Mouse (Mus musculus): ENCODE data around the gene Trub2. TPM values are rescaled to one million over a fixed set of nuclear protein-coding genes. Genes with fewer than 3 reads are reported as not detected.
A peak's percentile ranks its signal among the peaks of the same experiment; 100 is the strongest.

Trub2 gene
- 20.4 and 24.4 TPM in 2 replicates for polyA plus RNA-seq (2014; fragmentation: Nextera tagmentation; extraction: Ambion mirVana)

- Histone ChIP-seq H3K27me3 (replicated peaks; ENCODE audit: control insufficient read depth, insufficient read depth, low read length) (no peaks in the 10 kb centered on the region), H3K9me3 (ENCODE audit: control insufficient read depth, low read length) (no peaks in the 10 kb centered on the region), H3K4me1 (ENCODE audit: control insufficient read depth, insufficient read depth, low read length) (peaks cover 7% of the 10 kb centered on the region), H3K9ac (ENCODE audit: low read depth, low read length) (peak within 1 kb of the TSS; percentile 78), H3K4me2 (ENCODE audit: low read depth, low read length) (peak within 1 kb of the TSS; percentile 79), H3K27ac (replicated peaks; ENCODE audit: low read depth, low read length) (peak within 1 kb of the TSS; percentile 66), H3K36me3 (ENCODE audit: control insufficient read depth, insufficient read depth, low read length) (peaks cover 53% of the 10 kb centered on the region), H3K4me3 (ENCODE audit: low read depth, low read length) (peak within 1 kb of the TSS; percentile 78)
- peak; percentile 92 for DNase-seq (ENCODE audit: low spot score)
- WGBS = under 1% methylated on average over 45 of the region's 45 CpGs
- peak; percentile 94 for ATAC-seq (ENCODE audit: low read depth)
Measured at GRCm38 (mm10) chr2:29787937-29788681, at the start of gene Trub2. TSS of gene Trub2 (minus strand) at chr2:29788502.

GRCm38 (mm10) chr2:29835391-29835899 is 47.1 kb upstream of the Trub2 start:
- H3K9ac ChIP-seq (ENCODE audit: low read depth, low read length) = no peak overlapping the region
- H3K4me3 ChIP-seq (ENCODE audit: low read depth, low read length) = no peak overlapping the region
- H3K36me3 ChIP-seq (ENCODE audit: control insufficient read depth, insufficient read depth, low read length) = peaks cover 52% of the 10 kb centered on the region
- no peak overlapping the region for H3K4me2 ChIP-seq (ENCODE audit: low read depth, low read length)
- no peaks in the 10 kb centered on the region for H3K27me3 ChIP-seq (replicated peaks; ENCODE audit: control insufficient read depth, insufficient read depth, low read length)
- no peaks in the 10 kb centered on the region for H3K4me1 ChIP-seq (ENCODE audit: control insufficient read depth, insufficient read depth, low read length)
- DNase-seq (ENCODE audit: low spot score) (no peak), ATAC-seq (ENCODE audit: low read depth) (no peak)
- H3K27ac ChIP-seq (replicated peaks; ENCODE audit: low read depth, low read length) = no peak overlapping the region
- 39% methylated on average over 2 of the region's 2 CpGs for WGBS
- H3K9me3 ChIP-seq (ENCODE audit: control insufficient read depth, low read length) = no peaks in the 10 kb centered on the region

GRCm38 (mm10) chr2:29833796-29834195 is 45.5 kb upstream of the Trub2 start:
- Histone ChIP-seq H3K9ac (ENCODE audit: low read depth, low read length) (no peak overlapping the region), H3K27me3 (replicated peaks; ENCODE audit: control insufficient read depth, insufficient read depth, low read length) (no peaks in the 10 kb centered on the region), H3K4me1 (ENCODE audit: control insufficient read depth, insufficient read depth, low read length) (no peaks in the 10 kb centered on the region), H3K27ac (replicated peaks; ENCODE audit: low read depth, low read length) (no peak overlapping the region), H3K9me3 (ENCODE audit: control insufficient read depth, low read length) (no peaks in the 10 kb centered on the region), H3K4me3 (ENCODE audit: low read depth, low read length) (no peak overlapping the region), H3K36me3 (ENCODE audit: control insufficient read depth, insufficient read depth, low read length) (peaks cover 48% of the 10 kb centered on the region), H3K4me2 (ENCODE audit: low read depth, low read length) (no peak overlapping the region)
- DNase-seq (ENCODE audit: low spot score) (no peak), ATAC-seq (ENCODE audit: low read depth) (no peak)
- WGBS = 88% methylated on average over 5 of the region's 5 CpGs

GRCm38 (mm10) chr2:29831106-29831505 is 42.8 kb upstream of the Trub2 start:
- H3K9me3 ChIP-seq (ENCODE audit: control insufficient read depth, low read length) = no peaks in the 10 kb centered on the region
- ATAC-seq (ENCODE audit: low read depth) (no peak), DNase-seq (ENCODE audit: low spot score) (no peak)
- H3K27me3 ChIP-seq (replicated peaks; ENCODE audit: control insufficient read depth, insufficient read depth, low read length) = no peaks in the 10 kb centered on the region
- 84% methylated on average over 4 of the region's 4 CpGs for WGBS
- H3K27ac ChIP-seq (replicated peaks; ENCODE audit: low read depth, low read length) = no peak overlapping the region
- H3K4me2 ChIP-seq (ENCODE audit: low read depth, low read length) = no peak overlapping the region
- H3K4me3 ChIP-seq (ENCODE audit: low read depth, low read length) = no peak overlapping the region
- H3K4me1 ChIP-seq (ENCODE audit: control insufficient read depth, insufficient read depth, low read length) = peaks cover 11% of the 10 kb centered on the region
- H3K36me3 ChIP-seq (ENCODE audit: control insufficient read depth, insufficient read depth, low read length) = peaks cover 32% of the 10 kb centered on the region
- no peak overlapping the region for H3K9ac ChIP-seq (ENCODE audit: low read depth, low read length)

- peaks cover 13% of the 10 kb centered on the region for H3K4me1 ChIP-seq (ENCODE audit: control insufficient read depth, insufficient read depth, low read length)
- peaks cover 6% of the 10 kb centered on the region for H3K36me3 ChIP-seq (ENCODE audit: control insufficient read depth, insufficient read depth, low read length)
- H3K27me3 ChIP-seq (replicated peaks; ENCODE audit: control insufficient read depth, insufficient read depth, low read length) = no peaks in the 10 kb centered on the region
- H3K4me2 ChIP-seq (ENCODE audit: low read depth, low read length) = peak overlapping the region; percentile 81
- peak overlapping the region; percentile 88 for H3K9ac ChIP-seq (ENCODE audit: low read depth, low read length)
- WGBS = 2% methylated on average over 12 of the region's 12 CpGs
- H3K4me3 ChIP-seq (ENCODE audit: low read depth, low read length) = peak overlapping the region; percentile 93
- ATAC-seq (ENCODE audit: low read depth) (no peak), DNase-seq (ENCODE audit: low spot score) (no peak)
- no peaks in the 10 kb centered on the region for H3K9me3 ChIP-seq (ENCODE audit: control insufficient read depth, low read length)
- H3K27ac ChIP-seq (replicated peaks; ENCODE audit: low read depth, low read length) = peak overlapping the region; percentile 71
Measured at GRCm38 (mm10) chr2:29827709-29828024, 39.4 kb upstream of the Trub2 start.

- peak overlapping the region; percentile 88 for H3K9ac ChIP-seq (ENCODE audit: low read depth, low read length)
- H3K27me3 ChIP-seq (replicated peaks; ENCODE audit: control insufficient read depth, insufficient read depth, low read length) = no peaks in the 10 kb centered on the region
- H3K27ac ChIP-seq (replicated peaks; ENCODE audit: low read depth, low read length) = peak overlapping the region; percentile 93
- peak; percentile 98 for ATAC-seq (ENCODE audit: low read depth)
- H3K4me3 ChIP-seq (ENCODE audit: low read depth, low read length) = peak overlapping the region; percentile 93
- under 1% methylated on average over 48 of the region's 48 CpGs for WGBS
- H3K4me1 ChIP-seq (ENCODE audit: control insufficient read depth, insufficient read depth, low read length) = peaks cover 13% of the 10 kb centered on the region
- H3K36me3 ChIP-seq (ENCODE audit: control insufficient read depth, insufficient read depth, low read length) = 0 out of 2 replicates have a peak, but pooled peaks cover 4% of the 10 kb centered on the region
- DNase-seq (ENCODE audit: low spot score) = peak; percentile 99
- H3K4me2 ChIP-seq (ENCODE audit: low read depth, low read length) = peak overlapping the region; percentile 81
- no peaks in the 10 kb centered on the region for H3K9me3 ChIP-seq (ENCODE audit: control insufficient read depth, low read length)
Measured at GRCm38 (mm10) chr2:29826926-29827708, 38.8 kb upstream of the Trub2 start.

- H3K4me3 ChIP-seq (ENCODE audit: low read depth, low read length) = peak overlapping the region; percentile 93
- H3K9me3 ChIP-seq (ENCODE audit: control insufficient read depth, low read length) = no peaks in the 10 kb centered on the region
- ATAC-seq (ENCODE audit: low read depth) = no peak
- H3K9ac ChIP-seq (ENCODE audit: low read depth, low read length) = peak overlapping the region; percentile 73
- H3K4me2 ChIP-seq (ENCODE audit: low read depth, low read length) = peak overlapping the region; percentile 81
- 13% methylated on average over 11 of the region's 11 CpGs for WGBS
- DNase-seq (ENCODE audit: low spot score) = peak; percentile 19
- peaks cover 13% of the 10 kb centered on the region for H3K4me1 ChIP-seq (ENCODE audit: control insufficient read depth, insufficient read depth, low read length)
- peak overlapping the region; percentile 93 for H3K27ac ChIP-seq (replicated peaks; ENCODE audit: low read depth, low read length)
- H3K27me3 ChIP-seq (replicated peaks; ENCODE audit: control insufficient read depth, insufficient read depth, low read length) = no peaks in the 10 kb centered on the region
- H3K36me3 ChIP-seq (ENCODE audit: control insufficient read depth, insufficient read depth, low read length) = 0 out of 2 replicates have a peak, but pooled peaks cover 4% of the 10 kb centered on the region
Measured at GRCm38 (mm10) chr2:29826318-29826925, 38.1 kb upstream of the Trub2 start.

- WGBS = 3% methylated on average over 27 of the region's 35 CpGs
Measured at GRCm38 (mm10) chr2:29820025-29820817, 31.9 kb upstream of the Trub2 start, which contains the start of gene Urm1. TSS of gene Urm1 (plus strand) at chr2:29820075.

More at GRCm38 (mm10) chr2:29820025-29820817, 31.9 kb upstream of the Trub2 start, which contains the start of gene Urm1:
- Histone ChIP-seq H3K4me3 (ENCODE audit: low read depth, low read length) (peak within 1 kb of the TSS; percentile 44), H3K9me3 (ENCODE audit: control insufficient read depth, low read length) (no peaks in the 10 kb centered on the region), H3K27ac (replicated peaks; ENCODE audit: low read depth, low read length) (peak within 1 kb of the TSS; percentile 93), H3K27me3 (replicated peaks; ENCODE audit: control insufficient read depth, insufficient read depth, low read length) (no peaks in the 10 kb centered on the region), H3K9ac (ENCODE audit: low read depth, low read length) (peak within 1 kb of the TSS; percentile 78), H3K36me3 (ENCODE audit: control insufficient read depth, insufficient read depth, low read length) (peaks cover 16% of the 10 kb centered on the region; the same call in 1 of the 2 replicates), H3K4me1 (ENCODE audit: control insufficient read depth, insufficient read depth, low read length) (peaks cover 5% of the 10 kb centered on the region; the same call in 1 of the 2 replicates), H3K4me2 (ENCODE audit: low read depth, low read length) (peak within 1 kb of the TSS; percentile 90)
- ATAC-seq (ENCODE audit: low read depth) (peak; percentile 84), DNase-seq (ENCODE audit: low spot score) (peak; percentile 93)

Measured in embryonic facial prominence, embryonic 14.5 days (tissue).